Mouse (Mus musculus) liver, adult 2 months (tissue): ENCODE data around the gene Igfn1.

Experiments used
- CTCF ChIP-seq: fragments of 200-500 bp; IDR thresholded peaks from 2 replicates; pipeline ENCODE4 v1.5.1; 2011; ENCODE audit warnings: low read depth, low read length, control low read depth
- POLR2A ChIP-seq: fragments of 200-500 bp; IDR thresholded peaks from 2 replicates; pipeline ENCODE4 v1.6.1; 2011; ENCODE audit warnings: low read length, control low read depth; ENCODE audit not compliant: insufficient read depth; ENCODE audit errors: extremely low read depth

DNA sequence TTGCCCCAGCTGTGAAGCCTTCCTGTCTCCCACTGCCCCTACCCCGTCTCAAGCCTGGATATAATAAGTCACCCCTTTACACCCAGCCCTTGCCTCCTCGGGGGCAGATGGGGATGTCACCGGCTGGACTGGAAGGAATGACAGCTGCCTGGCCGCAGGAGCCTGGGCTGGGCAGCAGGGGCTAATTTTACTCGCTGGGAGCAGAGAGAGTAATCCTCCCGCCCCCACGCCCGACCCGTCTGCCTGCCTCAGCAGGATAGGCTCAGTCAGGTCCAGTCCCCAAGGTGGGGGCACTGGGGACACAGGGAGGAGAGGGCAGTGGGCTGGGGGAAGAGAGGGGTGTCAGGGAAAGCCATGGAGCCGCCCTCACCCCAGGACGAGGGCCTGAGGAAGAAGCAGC lies 46.4 kb upstream of the Igfn1 start, which contains the start of gene Cacna1s:
- no peak for TF ChIP-seq CTCF
- TF ChIP-seq POLR2A = no peak
